Mouse (Mus musculus): ENCODE measurements around the gene Sorbs1. TPM values are rescaled to one million over a fixed set of nuclear protein-coding genes. Genes with fewer than 3 reads are reported as not detected.
A peak's percentile ranks its signal among the peaks of the same experiment; 100 is the strongest.

Gene Sorbs1
- polyA plus RNA-seq, 1 experiment from 2014 or later = 94.7 TPM

GRCm38 (mm10) chr19:40366163-40366941 is 147.2 kb downstream of the Sorbs1 start:
- H3K9me3 ChIP-seq (replicated peaks) = no peaks in the 10 kb centered on the region; the same call in 1 of the 2 replicates
- peak overlapping the region; percentile 67 for H3K27ac ChIP-seq (replicated peaks)
- H3K4me3 ChIP-seq (replicated peaks) = no peak overlapping the region
- WGBS = 42% methylated on average over 11 of the region's 11 CpGs
- peaks cover 16% of the 10 kb centered on the region for H3K4me1 ChIP-seq
- H3K27me3 ChIP-seq (replicated peaks) = no peaks in the 10 kb centered on the region
- H3K4me2 ChIP-seq = no peak overlapping the region
- ATAC-seq (ENCODE audit: low FRiP score) = peak; percentile 25; the same call in 1 of the 2 replicates
- H3K9ac ChIP-seq (replicated peaks) = no peak overlapping the region
- H3K36me3 ChIP-seq = peaks cover 42% of the 10 kb centered on the region

- peaks cover 12% of the 10 kb centered on the region for H3K4me1 ChIP-seq
- no peak overlapping the region for H3K4me3 ChIP-seq (replicated peaks)
- H3K9me3 ChIP-seq (replicated peaks) = no peaks in the 10 kb centered on the region; the same call in 1 of the 2 replicates
- ATAC-seq (ENCODE audit: low FRiP score) = no peak
- H3K27me3 ChIP-seq (replicated peaks) = no peaks in the 10 kb centered on the region
- H3K27ac ChIP-seq (replicated peaks) = peak overlapping the region; percentile 67; the same call in 1 of the 2 replicates
- H3K4me2 ChIP-seq = no peak overlapping the region
- H3K9ac ChIP-seq (replicated peaks) = no peak overlapping the region
- WGBS = 65% methylated on average over 5 of the region's 5 CpGs
- peaks cover 40% of the 10 kb centered on the region for H3K36me3 ChIP-seq
Measured at GRCm38 (mm10) chr19:40365137-40365536, 148.4 kb downstream of the Sorbs1 start.

- H3K9ac ChIP-seq (replicated peaks) = no peak overlapping the region
- H3K4me3 ChIP-seq (replicated peaks) = no peak overlapping the region
- H3K4me1 ChIP-seq = peaks cover 11% of the 10 kb centered on the region
- H3K27ac ChIP-seq (replicated peaks) = no peak overlapping the region
- no peak for ATAC-seq (ENCODE audit: low FRiP score)
- WGBS = 97% methylated on average over 5 of the region's 5 CpGs
- H3K27me3 ChIP-seq (replicated peaks) = no peaks in the 10 kb centered on the region
- no peak overlapping the region for H3K4me2 ChIP-seq
- no peaks in the 10 kb centered on the region; the same call in 1 of the 2 replicates for H3K9me3 ChIP-seq (replicated peaks)
- peaks cover 31% of the 10 kb centered on the region for H3K36me3 ChIP-seq
Measured at GRCm38 (mm10) chr19:40363447-40363846, 150.1 kb downstream of the Sorbs1 start.

- Histone ChIP-seq H3K36me3 (peaks cover 31% of the 10 kb centered on the region), H3K27me3 (replicated peaks) (no peaks in the 10 kb centered on the region), H3K4me1 (peaks cover 11% of the 10 kb centered on the region), H3K4me3 (replicated peaks) (no peak overlapping the region), H3K9ac (replicated peaks) (no peak overlapping the region), H3K27ac (replicated peaks) (no peak overlapping the region), H3K4me2 (no peak overlapping the region), H3K9me3 (replicated peaks) (no peaks in the 10 kb centered on the region; the same call in 1 of the 2 replicates)
- ATAC-seq (ENCODE audit: low FRiP score) = no peak
- 79% methylated on average over 12 of the region's 12 CpGs for WGBS
Measured at GRCm38 (mm10) chr19:40362203-40362865, 151.2 kb downstream of the Sorbs1 start.

GRCm38 (mm10) chr19:40359712-40360394 is 153.7 kb downstream of the Sorbs1 start:
- H3K27ac ChIP-seq (replicated peaks) = no peak overlapping the region
- H3K4me1 ChIP-seq = peaks cover 3% of the 10 kb centered on the region; the same call in 1 of the 2 replicates
- H3K36me3 ChIP-seq = peaks cover 26% of the 10 kb centered on the region
- ATAC-seq (ENCODE audit: low FRiP score) = no peak
- H3K27me3 ChIP-seq (replicated peaks) = no peaks in the 10 kb centered on the region
- no peak overlapping the region for H3K4me3 ChIP-seq (replicated peaks)
- H3K9me3 ChIP-seq (replicated peaks) = no peaks in the 10 kb centered on the region; the same call in 1 of the 2 replicates
- no peak overlapping the region for H3K9ac ChIP-seq (replicated peaks)
- WGBS = 90% methylated on average over 5 of the region's 5 CpGs
- no peak overlapping the region for H3K4me2 ChIP-seq

- Histone ChIP-seq H3K9me3 (replicated peaks) (no peaks in the 10 kb centered on the region), H3K27me3 (replicated peaks) (no peaks in the 10 kb centered on the region), H3K9ac (replicated peaks) (no peak overlapping the region), H3K36me3 (0 out of 2 replicates have a peak, but pooled peaks cover 11% of the 10 kb centered on the region), H3K4me3 (replicated peaks) (no peak overlapping the region), H3K4me2 (no peak overlapping the region), H3K27ac (replicated peaks) (no peak overlapping the region), H3K4me1 (no peaks in the 10 kb centered on the region)
- ATAC-seq (ENCODE audit: low FRiP score) = no peak
- 90% methylated on average over 15 of the region's 15 CpGs for WGBS
Measured at GRCm38 (mm10) chr19:40356536-40357522, 156.8 kb downstream of the Sorbs1 start.

- H3K36me3 ChIP-seq = peaks cover 20% of the 10 kb centered on the region
- no peak overlapping the region for H3K9ac ChIP-seq (replicated peaks)
- WGBS = 92% methylated on average over 3 of the region's 3 CpGs
- H3K4me3 ChIP-seq (replicated peaks) = no peak overlapping the region
- H3K27ac ChIP-seq (replicated peaks) = no peak overlapping the region
- ATAC-seq (ENCODE audit: low FRiP score) = no peak
- no peak overlapping the region for H3K4me2 ChIP-seq
- H3K9me3 ChIP-seq (replicated peaks) = no peaks in the 10 kb centered on the region
- no peaks in the 10 kb centered on the region for H3K27me3 ChIP-seq (replicated peaks)
- H3K4me1 ChIP-seq = 0 out of 2 replicates have a peak, but pooled peaks cover under 1% of the 10 kb centered on the region
Measured at GRCm38 (mm10) chr19:40355075-40355474, 158.5 kb downstream of the Sorbs1 start.

GRCm38 (mm10) chr19:40352006-40352405 is 161.6 kb downstream of the Sorbs1 start:
- Histone ChIP-seq H3K36me3 (peaks cover 28% of the 10 kb centered on the region), H3K27ac (replicated peaks) (no peak overlapping the region), H3K4me1 (peaks cover 17% of the 10 kb centered on the region), H3K27me3 (replicated peaks) (no peaks in the 10 kb centered on the region), H3K4me2 (no peak overlapping the region), H3K9ac (replicated peaks) (no peak overlapping the region), H3K4me3 (replicated peaks) (no peak overlapping the region), H3K9me3 (replicated peaks) (no peaks in the 10 kb centered on the region)
- no peak for ATAC-seq (ENCODE audit: low FRiP score)
- 86% methylated on average over 14 of the region's 14 CpGs for WGBS

- H3K9me3 ChIP-seq (replicated peaks) = no peaks in the 10 kb centered on the region
- no peak overlapping the region for H3K4me3 ChIP-seq (replicated peaks)
- no peak overlapping the region for H3K9ac ChIP-seq (replicated peaks)
- no peak overlapping the region for H3K27ac ChIP-seq (replicated peaks)
- no peak for ATAC-seq (ENCODE audit: low FRiP score)
- no peak overlapping the region for H3K4me2 ChIP-seq
- 86% methylated on average over 4 of the region's 4 CpGs for WGBS
- no peaks in the 10 kb centered on the region for H3K27me3 ChIP-seq (replicated peaks)
- peaks cover 23% of the 10 kb centered on the region for H3K4me1 ChIP-seq
- H3K36me3 ChIP-seq = peaks cover 28% of the 10 kb centered on the region
Measured at GRCm38 (mm10) chr19:40350835-40351234, 162.7 kb downstream of the Sorbs1 start.

GRCm38 (mm10) chr19:40349713-40350671 is 163.6 kb downstream of the Sorbs1 start:
- Histone ChIP-seq H3K36me3 (peaks cover 28% of the 10 kb centered on the region), H3K4me2 (no peak overlapping the region), H3K27me3 (replicated peaks) (no peaks in the 10 kb centered on the region), H3K9me3 (replicated peaks) (no peaks in the 10 kb centered on the region), H3K9ac (replicated peaks) (no peak overlapping the region), H3K4me1 (peaks cover 23% of the 10 kb centered on the region), H3K27ac (replicated peaks) (0 out of 2 replicates have a peak overlapping the region, but pooled peaks have one; percentile 23), H3K4me3 (replicated peaks) (no peak overlapping the region)
- 21% methylated on average over 16 of the region's 16 CpGs for WGBS
- no peak for ATAC-seq (ENCODE audit: low FRiP score)

Data from neural tube, embryonic 15.5 days (tissue).